Mouse (Mus musculus) CH12.LX (cell line): ENCODE data around the gene Selenos. TPM values are rescaled to one million over a fixed set of nuclear protein-coding genes. Genes with fewer than 3 reads are reported as not detected.
A peak's percentile ranks its signal among the peaks of the same experiment; 100 is the strongest.

Experiments used
- DNase-seq: peaks from one replicate; pipeline ENCODE4 v3.0.0-alpha.2; 2013; ENCODE audit errors: extremely low read depth
- H3K27ac ChIP-seq: 2 replicates; pipeline ENCODE4 v1.5.1; 2012; ENCODE audit warnings: low read depth, mild to moderate bottlenecking, control low read depth, moderate library complexity; ENCODE audit not compliant: insufficient read depth
- H3K27me3 ChIP-seq: replicated peaks from 2 replicates; pipeline ENCODE3; 2012; ENCODE audit warnings: inconsistent platforms
- H3K36me3 ChIP-seq, 2 experiments: replicated peaks in 1 of 2; 2 replicates each; pipeline versions ENCODE3 to v1.6.1; 2012; ENCODE audit warnings: inconsistent platforms in 1 of 2, low read length in 1 of 2, mild to moderate bottlenecking in 1 of 2, mixed read lengths in 1 of 2, moderate library complexity in 1 of 2; ENCODE audit not compliant: control insufficient read depth in 1 of 2, insufficient read depth in 1 of 2
- H3K4me1 ChIP-seq, 2 experiments: 2 replicates each; pipeline ENCODE4 v1.6.1; 2012; ENCODE audit warnings: inconsistent platforms in 1 of 2, moderate library complexity in 1 of 2; ENCODE audit not compliant: insufficient read depth in 2 of 2, control insufficient read depth in 1 of 2
- H3K4me2 ChIP-seq: 2 replicates; pipeline ENCODE4 v1.6.1; 2012; ENCODE audit warnings: low read depth, mild to moderate bottlenecking, control low read depth; ENCODE audit not compliant: poor library complexity, insufficient read depth, severe bottlenecking
- H3K4me3 ChIP-seq, 3 experiments: fragments of 150-350 bp in 1 of 3; sonication (generic) in 1 of 3; replicated peaks in 1 of 3; 2 replicates each; pipeline versions ENCODE3 to v1.5.1; 2011 to 2012; ENCODE audit warnings: low read depth in 2 of 3, low read length in 2 of 3, mild to moderate bottlenecking in 2 of 3, moderate library complexity in 2 of 3, control low read depth in 1 of 3, improper control_type of control experiment in 1 of 3, inconsistent platforms in 1 of 3, mixed read lengths in 1 of 3; ENCODE audit not compliant: poor library complexity in 1 of 3
- H3K79me2 ChIP-seq: replicated peaks from 2 replicates; pipeline ENCODE4 v1.6.1; 2012; ENCODE audit warnings: mild to moderate bottlenecking, moderate library complexity; ENCODE audit not compliant: control insufficient read depth, poor library complexity, insufficient read depth, severe bottlenecking; ENCODE audit errors: extremely low read depth
- H3K9ac ChIP-seq: 2 replicates; pipeline ENCODE4 v1.6.1; 2012; ENCODE audit warnings: low read depth, mild to moderate bottlenecking, control low read depth, moderate library complexity; ENCODE audit not compliant: insufficient read depth
- H3K9me3 ChIP-seq: replicated peaks from 2 replicates; pipeline ENCODE3; 2012; ENCODE audit warnings: low read length, inconsistent platforms, mixed read lengths
- BHLHE40 ChIP-seq: IDR thresholded peaks from 2 replicates; pipeline ENCODE4 v1.6.1; 2011; ENCODE audit warnings: mild to moderate bottlenecking, low read depth, low read length, improper control_type of control experiment
- EP300 ChIP-seq: IDR thresholded peaks from 2 replicates; pipeline ENCODE4 v1.6.1; 2011; ENCODE audit warnings: low read length, improper control_type of control experiment
- ETS1 ChIP-seq: conservative IDR thresholded peaks from 2 replicates; pipeline ENCODE4 v1.6.1; 2012; ENCODE audit warnings: low read depth, mild to moderate bottlenecking, inconsistent platforms, low read length, improper control_type of control experiment, moderate library complexity
- JUND ChIP-seq: conservative IDR thresholded peaks from 2 replicates; pipeline ENCODE4 v1.6.1; 2011; ENCODE audit warnings: low read depth, low read length, improper control_type of control experiment
- MAX ChIP-seq: IDR thresholded peaks from 2 replicates; pipeline ENCODE4 v1.6.1; 2011; ENCODE audit warnings: low read length, improper control_type of control experiment
- MYC ChIP-seq: IDR thresholded peaks from 2 replicates; pipeline ENCODE4 v1.6.1; 2011; ENCODE audit warnings: low read depth, mild to moderate bottlenecking, improper control_type of control experiment, low read length
- NELFE ChIP-seq: IDR thresholded peaks from 2 replicates; pipeline ENCODE4 v1.6.1; 2011; ENCODE audit warnings: low read depth, low read length, improper control_type of control experiment
- NRF1 ChIP-seq: IDR thresholded peaks from 2 replicates; pipeline ENCODE4 v1.6.1; 2014; ENCODE audit warnings: low read depth, mild to moderate bottlenecking, inconsistent platforms, low read length, improper control_type of control experiment, moderate library complexity
- PAX5 ChIP-seq: IDR thresholded peaks from 2 replicates; pipeline ENCODE4 v1.6.1; 2012; ENCODE audit warnings: low read length, inconsistent platforms, mixed read lengths
- POLR2A ChIP-seq: IDR thresholded peaks from 2 replicates; pipeline ENCODE4 v1.6.1; 2011; ENCODE audit warnings: low read depth, mild to moderate bottlenecking, improper control_type of control experiment, low read length
- RAD21 ChIP-seq: IDR thresholded peaks from 2 replicates; pipeline ENCODE4 v1.6.1; 2011; ENCODE audit warnings: low read depth, mild to moderate bottlenecking, low read length, improper control_type of control experiment, moderate library complexity
- TBP ChIP-seq: conservative IDR thresholded peaks from 2 replicates; pipeline ENCODE4 v1.6.1; 2011; ENCODE audit warnings: low read depth, low read length, improper control_type of control experiment
- ZC3H11A ChIP-seq: IDR thresholded peaks from 2 replicates; pipeline ENCODE4 v1.6.1; 2012; ENCODE audit warnings: low read depth, mild to moderate bottlenecking, inconsistent platforms, low read length, improper control_type of control experiment
- dilution Hi-C: fragments of 300-500 bp; cut with MboI; formaldehyde crosslinking; loops from 2 replicates; pipeline ENCODE4 v1.14.3; 2020; ENCODE audit warnings: low sequenced_read_pairs; ENCODE audit not compliant: extremely low pct_unique_long_range_greater_than_20kb, extremely low pct_ligation_motif_present
- in situ Hi-C: fragments of 300-500 bp; cut with MboI; formaldehyde crosslinking; loops from 3 replicates; pipeline ENCODE4 v1.14.3; 2019; ENCODE audit warnings: low sequenced_read_pairs, low pct_ligation_motif_present, low pct_unique_long_range_greater_than_20kb, mixed read lengths
- polyA plus RNA-seq: library from polyadenylated mRNA; unstranded; fragments of >175 nt; gene quantifications from 2 replicates; pipeline ENCODE4 v1.2.1, GENCODE M21; 2012; ENCODE audit warnings: low read depth; ENCODE audit not compliant: insufficient read length
- total RNA-seq, 2 experiments: library from RNA; depleted of rRNA; stranded (reverse); fragments of 300-350 nt in 1 of 2; fragments of >200 nt in 1 of 2; gene quantifications; 2 replicates each; pipeline ENCODE4 v1.2.3; 2012 to 2014

The Selenos gene
- total and polyA plus RNA-seq, 3 experiments, result 75.0 to 112 (median 101) TPM

- TF ChIP-seq BHLHE40 (0 out of 2 replicates have a peak, but pooled peaks have one; percentile 7), TBP (no peak)
- no peak overlapping the region for H3K9ac ChIP-seq
- no peak overlapping the region for H3K4me3 ChIP-seq
Observed at GRCm38 (mm10) chr7:66115821-66116343, 36.4 kb downstream of the Selenos start.

GRCm38 (mm10) chr7:66116906-66117482 is 37.5 kb downstream of the Selenos start:
- in situ Hi-C loops, result loop anchor here (10.0 kb wide), 1 partner anchor 58 kb away; no protein-coding TSS in a partner anchor
- TF ChIP-seq PAX5 (no peak), RAD21 (no peak), POLR2A (no peak), TBP (no peak), ETS1 (no peak), MYC (no peak), NELFE (no peak), NRF1 (no peak)
- TF ChIP-seq, all 38 proteins: peak for 0
- Histone ChIP-seq H3K4me1 (peaks cover 3 to 52% of the 10 kb centered on the region in 2 experiments; a peak in 3 of 4 replicates), H3K27me3 (no peaks in the 10 kb centered on the region), H3K9ac (no peak overlapping the region), H3K79me2 (no peaks in the 10 kb centered on the region), H3K9me3 (peaks cover 2% of the 10 kb centered on the region), H3K4me3 (no peak overlapping the region), H3K27ac (no peak overlapping the region), H3K36me3 (no peaks in the 10 kb centered on the region), H3K4me2 (no peak overlapping the region)
- dilution Hi-C loops, result no loop called here
- no peak for DNase-seq

More at GRCm38 (mm10) chr7:66115821-66116343, 36.4 kb downstream of the Selenos start:
- Histone ChIP-seq H3K36me3 (no peaks in the 10 kb centered on the region), H3K27ac (no peak overlapping the region), H3K27me3 (peaks cover 5% of the 10 kb centered on the region), H3K9me3 (peaks cover 2% of the 10 kb centered on the region), H3K4me1 (peaks cover 0 to 44% of the 10 kb centered on the region in 2 experiments; a peak in 2 of 4 replicates), H3K4me2 (no peak overlapping the region), H3K79me2 (no peaks in the 10 kb centered on the region)
- in situ Hi-C loops, result loop anchor here (10.0 kb wide), 1 partner anchor 59 kb away; no protein-coding TSS in a partner anchor
- DNase-seq, result no peak
- dilution Hi-C loops, result no loop called here

DNA sequence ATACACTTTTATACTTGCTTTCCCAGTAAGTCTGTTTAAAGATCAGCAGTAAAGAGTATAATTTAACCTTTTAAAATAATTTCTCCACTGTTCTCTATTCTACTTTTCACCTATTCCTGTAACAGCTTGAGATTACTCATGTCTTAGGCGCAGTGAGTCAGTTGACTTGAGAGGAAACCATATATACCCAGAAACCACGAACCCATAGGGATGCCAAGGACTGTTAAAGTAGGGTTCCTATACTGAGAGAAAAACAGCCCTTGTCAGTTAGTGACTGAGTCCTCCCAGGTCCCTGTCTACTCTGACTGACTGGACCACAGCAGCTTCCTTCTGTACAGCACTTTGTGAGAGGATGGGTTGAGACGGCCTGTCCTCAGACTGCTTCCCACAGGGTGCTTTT is 38.6 kb downstream of the Selenos start:
- TF ChIP-seq MAX (no peak), JUND (no peak), ZC3H11A (no peak), PAX5 (no peak), EP300 (no peak), NELFE (no peak)
- Histone ChIP-seq H3K27me3 (peaks cover 3% of the 10 kb centered on the region), H3K4me1 (peaks cover 3 to 55% of the 10 kb centered on the region in 2 experiments; a peak in 3 of 4 replicates), H3K27ac (no peak overlapping the region), H3K9ac (no peak overlapping the region), H3K4me3 (no peak overlapping the region), H3K36me3 (no peaks in the 10 kb centered on the region), H3K79me2 (no peaks in the 10 kb centered on the region), H3K4me2 (no peak overlapping the region), H3K9me3 (peaks cover 2% of the 10 kb centered on the region)
- in situ Hi-C loops, result loop anchor here (10.0 kb wide), 1 partner anchor 57 kb away; no protein-coding TSS in a partner anchor
- dilution Hi-C loops, result no loop called here
- DNase-seq, result no peak
